Mouse (Mus musculus): ENCODE results near the gene Braf. TPM values are rescaled to one million over a fixed set of nuclear protein-coding genes. Genes with fewer than 3 reads are reported as not detected.
A peak's percentile ranks its signal among the peaks of the same experiment; 100 is the strongest.

Braf gene
- polyA plus RNA-seq, 1 experiment from 2014 or later = 4.8 TPM

GRCm38 (mm10) chr6:39559276-39559939 is 165.9 kb downstream of the Braf start:
- Histone ChIP-seq H3K36me3 (ENCODE audit: control insufficient read depth, insufficient read depth, low read length) (no peaks in the 10 kb centered on the region), H3K4me2 (replicated peaks; ENCODE audit: low read depth) (no peak overlapping the region), H3K4me3 (ENCODE audit: low read depth, low read length) (no peak overlapping the region), H3K9me3 (ENCODE audit: control insufficient read depth, low read length) (no peaks in the 10 kb centered on the region), H3K27ac (replicated peaks) (no peak overlapping the region), H3K27me3 (ENCODE audit: control insufficient read depth, insufficient read depth, low read length) (no peaks in the 10 kb centered on the region), H3K4me1 (replicated peaks; ENCODE audit: control insufficient read depth, insufficient read depth) (no peaks in the 10 kb centered on the region; the same call in 1 of the 2 replicates), H3K9ac (ENCODE audit: low read length) (no peak overlapping the region)
- 59% methylated on average over 6 of the region's 6 CpGs for WGBS
- DNase-seq (ENCODE audit: low spot score) (no peak), ATAC-seq (ENCODE audit: low FRiP score, low TSS enrichment) (no peak)
- TF ChIP-seq CTCF (IDR thresholded peaks at IDR 0.05; ENCODE audit: low read depth) = no peak
- no peak for TF ChIP-seq EP300 (optimal IDR thresholded peaks at IDR 0.05)

- Histone ChIP-seq H3K4me1 (replicated peaks; ENCODE audit: control insufficient read depth, insufficient read depth) (no peaks in the 10 kb centered on the region; the same call in 1 of the 2 replicates), H3K27ac (replicated peaks) (peak within 1 kb of the TSS; percentile 90), H3K9ac (ENCODE audit: low read length) (peak within 1 kb of the TSS; percentile 88), H3K36me3 (ENCODE audit: control insufficient read depth, insufficient read depth, low read length) (no peaks in the 10 kb centered on the region), H3K27me3 (ENCODE audit: control insufficient read depth, insufficient read depth, low read length) (no peaks in the 10 kb centered on the region), H3K4me2 (replicated peaks; ENCODE audit: low read depth) (peak within 1 kb of the TSS; percentile 77), H3K9me3 (ENCODE audit: control insufficient read depth, low read length) (no peaks in the 10 kb centered on the region), H3K4me3 (ENCODE audit: low read depth, low read length) (peak within 1 kb of the TSS; percentile 79)
- TF ChIP-seq CTCF (IDR thresholded peaks at IDR 0.05; ENCODE audit: low read depth) (no peak), EP300 (optimal IDR thresholded peaks at IDR 0.05) (no peak)
- DNase-seq (ENCODE audit: low spot score) (peak; percentile 76), ATAC-seq (ENCODE audit: low FRiP score, low TSS enrichment) (peak; percentile 86)
- WGBS = 3% methylated on average over 37 of the region's 50 CpGs
These were observed 167.5 kb downstream of the Braf start, which contains the start of gene Dennd2a for GRCm38 (mm10) chr6:39557723-39558261. Gene Dennd2a, minus strand, starts transcription at chr6:39557867.

- Histone ChIP-seq H3K4me3 (ENCODE audit: low read depth, low read length) (peak overlapping the region; percentile 79), H3K4me1 (replicated peaks; ENCODE audit: control insufficient read depth, insufficient read depth) (no peaks in the 10 kb centered on the region; the same call in 1 of the 2 replicates), H3K9ac (ENCODE audit: low read length) (peak overlapping the region; percentile 88), H3K27me3 (ENCODE audit: control insufficient read depth, insufficient read depth, low read length) (no peaks in the 10 kb centered on the region), H3K36me3 (ENCODE audit: control insufficient read depth, insufficient read depth, low read length) (no peaks in the 10 kb centered on the region), H3K27ac (replicated peaks) (peak overlapping the region; percentile 90), H3K9me3 (ENCODE audit: control insufficient read depth, low read length) (no peaks in the 10 kb centered on the region), H3K4me2 (replicated peaks; ENCODE audit: low read depth) (peak overlapping the region; percentile 77)
- 2% methylated on average over 35 of the region's 54 CpGs for WGBS
- peak; percentile 62 for ATAC-seq (ENCODE audit: low FRiP score, low TSS enrichment)
- no peak for TF ChIP-seq EP300 (optimal IDR thresholded peaks at IDR 0.05)
- no peak for TF ChIP-seq CTCF (IDR thresholded peaks at IDR 0.05; ENCODE audit: low read depth)
- DNase-seq (ENCODE audit: low spot score) = peak; percentile 53
These were observed 168.2 kb downstream of the Braf start for GRCm38 (mm10) chr6:39556900-39557659.

- Histone ChIP-seq H3K27me3 (ENCODE audit: control insufficient read depth, insufficient read depth, low read length) (no peaks in the 10 kb centered on the region), H3K9ac (ENCODE audit: low read length) (no peak overlapping the region), H3K4me3 (ENCODE audit: low read depth, low read length) (no peak overlapping the region), H3K4me1 (replicated peaks; ENCODE audit: control insufficient read depth, insufficient read depth) (no peaks in the 10 kb centered on the region; the same call in 1 of the 2 replicates), H3K27ac (replicated peaks) (no peak overlapping the region), H3K36me3 (ENCODE audit: control insufficient read depth, insufficient read depth, low read length) (no peaks in the 10 kb centered on the region), H3K9me3 (ENCODE audit: control insufficient read depth, low read length) (no peaks in the 10 kb centered on the region), H3K4me2 (replicated peaks; ENCODE audit: low read depth) (peak overlapping the region; percentile 40)
- ATAC-seq (ENCODE audit: low FRiP score, low TSS enrichment) = no peak
- no peak for DNase-seq (ENCODE audit: low spot score)
- TF ChIP-seq EP300 (optimal IDR thresholded peaks at IDR 0.05) = no peak
- TF ChIP-seq CTCF (IDR thresholded peaks at IDR 0.05; ENCODE audit: low read depth) = no peak
- 63% methylated on average over 2 of the region's 2 CpGs for WGBS
These were observed 169.7 kb downstream of the Braf start for GRCm38 (mm10) chr6:39555648-39555945.

- Histone ChIP-seq H3K27me3 (ENCODE audit: control insufficient read depth, insufficient read depth, low read length) (no peaks in the 10 kb centered on the region), H3K36me3 (ENCODE audit: control insufficient read depth, insufficient read depth, low read length) (no peaks in the 10 kb centered on the region), H3K4me2 (replicated peaks; ENCODE audit: low read depth) (peak overlapping the region; percentile 40), H3K4me3 (ENCODE audit: low read depth, low read length) (no peak overlapping the region), H3K9me3 (ENCODE audit: control insufficient read depth, low read length) (no peaks in the 10 kb centered on the region), H3K4me1 (replicated peaks; ENCODE audit: control insufficient read depth, insufficient read depth) (no peaks in the 10 kb centered on the region; the same call in 1 of the 2 replicates), H3K27ac (replicated peaks) (peak overlapping the region; percentile 1; the same call in 1 of the 2 replicates), H3K9ac (ENCODE audit: low read length) (no peak overlapping the region)
- no peak for DNase-seq (ENCODE audit: low spot score)
- 51% methylated on average over 11 of the region's 12 CpGs for WGBS
- no peak for TF ChIP-seq EP300 (optimal IDR thresholded peaks at IDR 0.05)
- TF ChIP-seq CTCF (IDR thresholded peaks at IDR 0.05; ENCODE audit: low read depth) = no peak
- no peak for ATAC-seq (ENCODE audit: low FRiP score, low TSS enrichment)
These were observed 170.2 kb downstream of the Braf start for GRCm38 (mm10) chr6:39554888-39555647.

Other genes starting within 250 kb of the Braf start
- gene Dennd2a, start 167.6 kb downstream of the Braf start, polyA plus RNA-seq (2015; fragmentation: Nextera tagmentation; extraction: Ambion mirVana) = 4.7 TPM in 2 replicates
- gene Adck2, start 151.6 kb downstream of the Braf start, polyA plus RNA-seq (2015; fragmentation: Nextera tagmentation; extraction: Ambion mirVana) = 22.0 and 24.4 TPM in 2 replicates
- gene Gm42420, start 139.7 kb downstream of the Braf start, polyA plus RNA-seq (2015; fragmentation: Nextera tagmentation; extraction: Ambion mirVana) = 0.63 and 1.4 TPM in 2 replicates
- gene Ndufb2, start 132.9 kb downstream of the Braf start, polyA plus RNA-seq (2015; fragmentation: Nextera tagmentation; extraction: Ambion mirVana) = 419 and 461 TPM in 2 replicates
- 139 and 151 TPM in 2 replicates for gene Mrps33, start 85.5 kb upstream of the Braf start, polyA plus RNA-seq (2015; fragmentation: Nextera tagmentation; extraction: Ambion mirVana)
- 0.67 and 0.71 TPM in 2 replicates for gene Tmem178b, start 147.8 kb upstream of the Braf start, polyA plus RNA-seq (2015; fragmentation: Nextera tagmentation; extraction: Ambion mirVana)